Mouse (Mus musculus): ENCODE measurements at regions not wholly inside any gene's neighbourhood (a gene's known extent, or its start where the extent isn't known, plus 50 kb on each side); places are given as distances from the start of the nearest gene placed in this dataset.

DNA sequence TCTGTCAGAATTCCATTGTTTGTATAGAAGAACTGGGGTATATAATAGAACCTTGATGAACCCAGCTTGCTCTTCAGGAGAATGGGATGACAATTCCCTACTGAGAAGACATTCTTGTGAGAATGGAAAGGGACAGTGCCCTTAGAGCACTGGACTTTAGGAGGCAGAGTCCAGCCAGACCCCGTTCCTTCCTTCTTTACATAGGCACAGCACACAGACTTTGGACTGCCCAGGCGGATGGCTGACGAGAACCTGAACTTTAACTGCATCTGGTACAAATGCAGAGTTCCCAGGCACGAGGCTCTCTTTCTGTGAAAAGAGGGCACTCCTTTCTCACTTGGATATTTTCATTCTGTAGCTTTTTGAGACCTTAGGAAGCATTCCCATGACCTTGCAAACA is 197.4 kb upstream of the Dkk2 start:
- DNase-seq (ENCODE audit: low spot score) (no peak), ATAC-seq (ENCODE audit: low FRiP score, low read depth) (no peak)
- TF ChIP-seq POLR2A (IDR thresholded peaks at IDR 0.05; ENCODE audit: borderline replicate concordance, extremely low read depth, insufficient read depth, insufficient read length): no peak
- Histone ChIP-seq H3K27ac (replicated peaks; ENCODE audit: low read depth, low read length) (no peak overlapping the region), H3K36me3 (ENCODE audit: control insufficient read depth, insufficient read depth, low read length) (no peaks in the 10 kb centered on the region), H3K4me2 (replicated peaks; ENCODE audit: low read depth, low read length, severe bottlenecking) (no peak overlapping the region), H3K4me1 (ENCODE audit: control insufficient read depth, insufficient read depth, low read length) (peaks cover 9% of the 10 kb centered on the region), H3K4me3 (replicated peaks; ENCODE audit: low read length) (no peak overlapping the region), H3K9ac (ENCODE audit: low read depth, low read length, severe bottlenecking) (no peak overlapping the region), H3K9me3 (ENCODE audit: control insufficient read depth, low read length) (no peaks in the 10 kb centered on the region), H3K27me3 (ENCODE audit: control insufficient read depth, insufficient read depth, low read length) (no peaks in the 10 kb centered on the region)
- WGBS: 69% methylated on average over 4 of the region's 4 CpGs

- DNase-seq (ENCODE audit: low spot score) (no peak), ATAC-seq (ENCODE audit: low FRiP score, low read depth) (no peak)
- no peak overlapping the region for H3K4me2 ChIP-seq (replicated peaks; ENCODE audit: low read depth, low read length, severe bottlenecking)
- TF ChIP-seq POLR2A (IDR thresholded peaks at IDR 0.05; ENCODE audit: borderline replicate concordance, extremely low read depth, insufficient read depth, insufficient read length): no peak
- H3K9ac ChIP-seq (ENCODE audit: low read depth, low read length, severe bottlenecking): no peak overlapping the region
- H3K36me3 ChIP-seq (ENCODE audit: control insufficient read depth, insufficient read depth, low read length): no peaks in the 10 kb centered on the region
- 83% methylated on average over 7 of the region's 7 CpGs for WGBS
- peaks cover 9% of the 10 kb centered on the region for H3K4me1 ChIP-seq (ENCODE audit: control insufficient read depth, insufficient read depth, low read length)
- no peak overlapping the region for H3K27ac ChIP-seq (replicated peaks; ENCODE audit: low read depth, low read length)
- H3K4me3 ChIP-seq (replicated peaks; ENCODE audit: low read length): no peak overlapping the region
- H3K9me3 ChIP-seq (ENCODE audit: control insufficient read depth, low read length): no peaks in the 10 kb centered on the region
- H3K27me3 ChIP-seq (ENCODE audit: control insufficient read depth, insufficient read depth, low read length): no peaks in the 10 kb centered on the region
Observed at GRCm38 (mm10) chr3:131891941-131892340, 193.2 kb upstream of the Dkk2 start.

DNA sequence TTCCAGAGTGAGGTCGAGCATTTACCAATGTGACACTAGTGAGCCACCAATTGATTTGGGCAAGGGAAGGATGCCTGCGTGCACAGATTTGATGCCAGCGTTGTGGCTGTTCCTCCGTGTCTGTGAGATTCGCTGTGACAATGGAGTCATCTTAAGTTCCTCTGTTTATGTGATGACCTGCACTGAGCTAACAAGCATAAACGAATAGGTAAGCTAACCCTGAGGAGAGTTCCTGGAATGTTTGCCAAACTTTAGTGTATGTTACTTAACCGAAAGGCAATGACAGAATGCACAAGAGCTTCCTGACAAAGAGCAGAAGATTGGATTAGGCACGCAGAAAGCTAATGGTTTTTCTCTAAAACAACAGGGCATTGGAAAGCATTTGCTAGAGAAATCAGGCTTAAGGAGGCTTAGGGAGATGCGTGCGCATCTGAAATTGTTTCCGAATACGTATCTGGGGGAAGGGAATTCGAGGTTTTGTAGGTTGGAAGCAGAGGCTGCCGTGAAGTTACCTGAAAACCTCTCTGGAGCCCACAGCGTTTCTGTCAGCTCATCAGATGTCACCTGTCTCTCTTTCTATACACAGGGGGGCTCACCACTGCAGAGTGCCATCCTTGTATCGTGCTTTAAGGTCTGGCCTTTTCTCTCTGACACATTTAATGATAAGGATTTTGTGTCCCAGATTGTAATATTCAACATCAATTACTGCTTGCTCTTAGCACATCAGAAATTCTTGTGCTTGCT is 191.9 kb upstream of the Dkk2 start:
- no peaks in the 10 kb centered on the region for H3K4me1 ChIP-seq (ENCODE audit: control insufficient read depth, insufficient read depth, low read length)
- ATAC-seq (ENCODE audit: low FRiP score, low read depth) (no peak), DNase-seq (ENCODE audit: low spot score) (no peak)
- no peaks in the 10 kb centered on the region for H3K36me3 ChIP-seq (ENCODE audit: control insufficient read depth, insufficient read depth, low read length)
- no peak overlapping the region for H3K4me3 ChIP-seq (replicated peaks; ENCODE audit: low read length)
- H3K9me3 ChIP-seq (ENCODE audit: control insufficient read depth, low read length): no peaks in the 10 kb centered on the region
- no peak overlapping the region for H3K27ac ChIP-seq (replicated peaks; ENCODE audit: low read depth, low read length)
- WGBS: 76% methylated on average over 16 of the region's 16 CpGs
- H3K9ac ChIP-seq (ENCODE audit: low read depth, low read length, severe bottlenecking): no peak overlapping the region
- TF ChIP-seq POLR2A (IDR thresholded peaks at IDR 0.05; ENCODE audit: borderline replicate concordance, extremely low read depth, insufficient read depth, insufficient read length): no peak
- H3K4me2 ChIP-seq (replicated peaks; ENCODE audit: low read depth, low read length, severe bottlenecking): no peak overlapping the region
- H3K27me3 ChIP-seq (ENCODE audit: control insufficient read depth, insufficient read depth, low read length): no peaks in the 10 kb centered on the region

DNA sequence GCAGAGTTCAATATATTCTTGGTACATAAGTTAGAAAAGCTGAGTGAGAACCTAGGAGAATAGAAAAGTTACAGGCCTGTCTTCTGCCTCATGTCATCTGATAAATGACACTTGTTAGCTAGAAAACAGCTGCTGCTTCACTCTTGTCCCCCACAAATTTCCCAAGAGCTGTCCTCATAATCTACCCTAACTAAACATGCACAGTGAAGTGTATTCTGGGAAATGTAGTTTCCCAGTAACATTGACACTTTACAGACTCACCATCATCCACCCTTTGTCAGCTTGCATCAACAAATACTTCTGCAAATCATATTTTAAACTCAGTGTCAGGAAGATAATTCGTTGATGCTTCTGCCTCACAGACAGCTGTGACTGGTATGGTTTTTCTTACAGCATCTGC is 190.0 kb upstream of the Dkk2 start:
- H3K4me3 ChIP-seq (replicated peaks; ENCODE audit: low read length): no peak overlapping the region
- no peak for TF ChIP-seq POLR2A (IDR thresholded peaks at IDR 0.05; ENCODE audit: borderline replicate concordance, extremely low read depth, insufficient read depth, insufficient read length)
- no peak overlapping the region for H3K27ac ChIP-seq (replicated peaks; ENCODE audit: low read depth, low read length)
- WGBS: 61% methylated on average over 1 of the region's 1 CpGs
- ATAC-seq (ENCODE audit: low FRiP score, low read depth) (no peak), DNase-seq (ENCODE audit: low spot score) (no peak)
- H3K4me2 ChIP-seq (replicated peaks; ENCODE audit: low read depth, low read length, severe bottlenecking): no peak overlapping the region
- no peak overlapping the region for H3K9ac ChIP-seq (ENCODE audit: low read depth, low read length, severe bottlenecking)
- no peaks in the 10 kb centered on the region for H3K9me3 ChIP-seq (ENCODE audit: control insufficient read depth, low read length)
- no peaks in the 10 kb centered on the region for H3K27me3 ChIP-seq (ENCODE audit: control insufficient read depth, insufficient read depth, low read length)
- H3K4me1 ChIP-seq (ENCODE audit: control insufficient read depth, insufficient read depth, low read length): no peaks in the 10 kb centered on the region
- no peaks in the 10 kb centered on the region for H3K36me3 ChIP-seq (ENCODE audit: control insufficient read depth, insufficient read depth, low read length)

DNA sequence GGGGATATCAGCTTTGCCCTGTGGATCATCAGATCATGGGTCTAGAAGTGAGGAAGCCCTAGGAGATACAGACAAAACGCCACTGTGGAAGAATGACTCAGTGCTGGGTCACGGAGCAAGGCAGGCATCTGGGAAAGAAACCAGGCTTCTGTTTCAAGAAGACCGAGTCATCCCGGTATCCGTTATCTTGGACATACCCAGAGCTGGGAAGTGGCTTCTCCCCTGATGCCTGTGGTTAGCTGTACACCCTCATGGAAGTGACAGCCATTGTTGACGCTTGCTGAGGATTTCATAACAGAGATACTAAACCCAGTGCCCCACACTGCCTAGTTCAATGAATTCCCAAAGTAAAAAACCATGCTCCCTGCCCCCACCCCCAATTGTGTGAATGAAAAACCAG is 171.6 kb upstream of the Dkk2 start:
- WGBS: 95% methylated on average over 6 of the region's 6 CpGs
- no peak overlapping the region for H3K4me3 ChIP-seq (replicated peaks; ENCODE audit: low read length)
- ATAC-seq (ENCODE audit: low FRiP score, low read depth): no peak
- H3K27me3 ChIP-seq (ENCODE audit: control insufficient read depth, insufficient read depth, low read length): no peaks in the 10 kb centered on the region
- H3K4me2 ChIP-seq (replicated peaks; ENCODE audit: low read depth, low read length, severe bottlenecking): no peak overlapping the region
- H3K36me3 ChIP-seq (ENCODE audit: control insufficient read depth, insufficient read depth, low read length): no peaks in the 10 kb centered on the region
- no peak for TF ChIP-seq POLR2A (IDR thresholded peaks at IDR 0.05; ENCODE audit: borderline replicate concordance, extremely low read depth, insufficient read depth, insufficient read length)
- no peak overlapping the region for H3K9ac ChIP-seq (ENCODE audit: low read depth, low read length, severe bottlenecking)
- H3K9me3 ChIP-seq (ENCODE audit: control insufficient read depth, low read length): no peaks in the 10 kb centered on the region
- H3K4me1 ChIP-seq (ENCODE audit: control insufficient read depth, insufficient read depth, low read length): no peaks in the 10 kb centered on the region
- H3K27ac ChIP-seq (replicated peaks; ENCODE audit: low read depth, low read length): no peak overlapping the region
- no peak for DNase-seq (ENCODE audit: low spot score)

All from limb, embryonic 14.5 days (tissue).